Mouse (Mus musculus) limb, embryonic 14.5 days (tissue): Measurements from ENCODE around the gene Asah2. TPM values are rescaled to one million over a fixed set of nuclear protein-coding genes. Genes with fewer than 3 reads are reported as not detected.
"Not testable (repeated sequence)": the region's sequence is repeated elsewhere in the genome, so short reads cannot be mapped to it uniquely, and the experiment has no call there.

Experiments used
- ATAC-seq: fragments of 200-750 bp; cut with Nextera tagmentation; 2 replicates; pipeline ENCODE4 v1.8.0; 2017; ENCODE audit warnings: low read depth, moderate number of reproducible peaks, moderate TSS enrichment; ENCODE audit not compliant: low FRiP score
- DNase-seq: peaks from one replicate; pipeline ENCODE4 v3.0.0-alpha.2; 2015; ENCODE audit warnings: low spot score
- H3K27ac ChIP-seq: fragments of 300-500 bp; sonication (generic); replicated peaks from 2 replicates; pipeline ENCODE4 v1.5.1; 2014; ENCODE audit warnings: low read depth, mild to moderate bottlenecking, low read length, moderate library complexity, mixed read lengths
- H3K27me3 ChIP-seq: fragments of 300-500 bp; sonication (generic); 2 replicates; pipeline ENCODE4 v1.6.1; 2014; ENCODE audit warnings: low read length, mixed read lengths; ENCODE audit not compliant: control insufficient read depth, insufficient read depth
- H3K36me3 ChIP-seq: fragments of 300-500 bp; sonication (generic); 2 replicates; pipeline ENCODE4 v1.6.1; 2014; ENCODE audit warnings: mild to moderate bottlenecking, low read length, moderate library complexity, mixed read lengths; ENCODE audit not compliant: control insufficient read depth, insufficient read depth
- H3K4me1 ChIP-seq: fragments of 300-500 bp; sonication (generic); 2 replicates; pipeline ENCODE4 v1.6.1; 2014; ENCODE audit warnings: antibody characterized with exemption, low read length, mixed read lengths; ENCODE audit not compliant: control insufficient read depth, insufficient read depth
- H3K4me2 ChIP-seq: fragments of 300-500 bp; sonication (generic); replicated peaks from 2 replicates; pipeline ENCODE4 v1.6.1; 2014; ENCODE audit warnings: low read depth, mild to moderate bottlenecking, low read length, moderate library complexity; ENCODE audit not compliant: severe bottlenecking
- H3K4me3 ChIP-seq: fragments of 300-500 bp; sonication (generic); replicated peaks from 2 replicates; pipeline ENCODE4 v1.5.1; 2014; ENCODE audit warnings: low read length
- H3K9ac ChIP-seq: fragments of 300-500 bp; sonication (generic); 2 replicates; pipeline ENCODE4 v1.6.1; 2014; ENCODE audit warnings: mild to moderate bottlenecking, low read depth, low read length, moderate library complexity; ENCODE audit not compliant: severe bottlenecking
- H3K9me3 ChIP-seq: fragments of 300-500 bp; sonication (generic); 2 replicates; pipeline ENCODE4 v1.6.1; 2016; ENCODE audit warnings: low read length; ENCODE audit not compliant: control insufficient read depth
- POLR2A ChIP-seq: fragments of 200-500 bp; IDR thresholded peaks from 2 replicates; pipeline ENCODE4 v1.8.0; 2012; ENCODE audit warnings: inconsistent platforms, mild to moderate bottlenecking, moderate library complexity, borderline replicate concordance; ENCODE audit not compliant: insufficient read depth, insufficient read length; ENCODE audit errors: extremely low read depth
- WGBS: fragments of 180-500 bp; shearing (Covaris S2); extraction: QIAGEN DNeasy Blood & Tissue Kit; methylation state at CpG from one replicate; pipeline ENCODE4 v1.1.7; 2014; 5-methylcytosine and 5-hydroxymethylcytosine counted together
- polyA plus RNA-seq, 2 experiments: library from polyadenylated mRNA; depleted of rRNA in 1 of 2; stranded (reverse) in 1 of 2; unstranded in 1 of 2; fragments of >200 nt; fragmentation: Nextera tagmentation in 1 of 2; extraction: Ambion mirVana in 1 of 2; gene quantifications; 2 replicates each; pipeline versions ENCODE4 v1.2.1 to v1.2.3; 2012 to 2014

The Asah2 gene
- polyA plus RNA-seq, 2 experiments, result 2.2 to 6.4 TPM

DNA sequence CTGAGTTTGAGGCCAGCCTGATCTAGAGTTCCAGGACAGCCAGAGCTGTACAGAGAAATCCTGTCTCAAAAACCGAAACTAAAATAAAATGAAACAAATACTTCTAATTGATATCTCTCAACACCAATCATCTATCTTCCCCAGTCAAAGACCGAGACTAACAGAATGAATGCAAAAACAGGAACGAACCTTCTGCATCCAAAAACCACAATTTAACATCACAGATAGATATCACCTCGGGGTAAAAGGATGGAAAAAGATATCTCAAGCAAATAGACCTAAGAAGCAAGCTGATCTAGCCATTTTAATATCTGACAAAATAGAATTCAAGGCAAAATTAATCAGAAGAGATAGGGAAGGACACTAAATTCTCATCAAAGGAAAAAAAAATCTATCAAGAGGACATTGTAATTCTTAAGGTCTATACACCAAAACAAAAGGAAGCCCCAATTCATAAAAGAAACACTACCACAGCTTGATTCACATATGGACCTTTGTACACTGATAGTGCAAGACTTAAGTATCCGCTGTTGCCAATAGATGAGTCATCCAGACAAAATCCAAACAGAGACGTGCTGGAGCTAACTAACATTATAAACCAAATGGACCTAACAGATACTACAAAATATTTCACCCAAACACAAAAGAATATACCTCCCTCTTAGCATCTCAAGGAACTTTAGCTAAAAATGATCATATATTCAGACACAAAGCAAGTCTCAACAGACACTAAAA, 20.1 kb downstream of the Asah2 start:
- H3K4me2 ChIP-seq, result no peak overlapping the region
- no peak overlapping the region for H3K4me3 ChIP-seq
- no peak for TF ChIP-seq POLR2A
- no peak for ATAC-seq
- WGBS, result 87% methylated on average over 6 of the region's 6 CpGs
- no peaks in the 10 kb centered on the region for H3K4me1 ChIP-seq
- no peak overlapping the region for H3K27ac ChIP-seq
- H3K27me3 ChIP-seq, result no peaks in the 10 kb centered on the region
- H3K9ac ChIP-seq, result no peak overlapping the region
- no peak for DNase-seq
- no peaks in the 10 kb centered on the region for H3K9me3 ChIP-seq
- H3K36me3 ChIP-seq, result no peaks in the 10 kb centered on the region

DNA sequence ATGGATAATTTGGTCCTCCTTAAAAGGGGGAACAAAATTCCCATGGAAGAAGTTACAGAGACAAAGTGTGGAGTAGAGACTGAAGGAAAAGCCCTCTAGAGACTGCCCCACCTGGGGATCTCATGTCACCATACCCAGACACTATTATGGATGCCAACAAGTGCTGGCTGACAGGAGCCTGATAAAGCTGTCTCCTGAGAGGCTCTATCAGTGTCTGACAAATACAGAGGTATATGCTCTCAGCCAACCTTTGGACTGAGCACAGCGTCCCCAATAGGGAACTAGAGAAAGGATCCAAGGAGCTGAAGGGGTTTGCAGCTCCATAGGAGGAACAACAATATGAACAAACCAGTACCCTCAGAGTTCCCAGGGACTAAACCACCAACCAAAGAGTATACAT, 23.2 kb downstream of the Asah2 start:
- WGBS, result 100% methylated on average over 1 of the region's 1 CpGs
- not testable (repeated sequence) for H3K9ac ChIP-seq

DNA sequence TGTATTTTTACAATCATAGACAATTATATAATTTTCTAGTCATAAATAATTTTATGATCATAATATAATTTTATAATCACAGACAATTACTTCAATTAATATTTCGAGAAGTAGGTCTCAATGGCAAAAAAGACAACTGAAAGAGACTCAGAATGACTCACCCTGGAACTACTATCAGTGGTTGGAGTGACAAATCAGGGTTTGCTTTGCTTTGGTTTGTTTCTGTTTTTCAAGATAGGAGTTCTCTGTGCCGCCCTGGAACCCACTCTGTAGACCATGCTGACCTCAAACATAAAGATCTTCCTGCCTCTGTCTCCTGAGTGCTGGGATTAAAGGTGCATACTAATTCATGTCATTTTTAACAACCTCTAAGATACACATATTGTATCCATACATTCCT, 37.7 kb downstream of the Asah2 start:
- Histone ChIP-seq H3K9me3 (no peaks in the 10 kb centered on the region), H3K27me3 (no peaks in the 10 kb centered on the region), H3K9ac (no peak overlapping the region), H3K4me3 (no peak overlapping the region), H3K27ac (no peak overlapping the region), H3K4me1 (no peaks in the 10 kb centered on the region), H3K36me3 (no peaks in the 10 kb centered on the region), H3K4me2 (no peak overlapping the region)
- no peak for DNase-seq
- TF ChIP-seq POLR2A, result no peak
- 79% methylated on average over 2 of the region's 2 CpGs for WGBS
- no peak for ATAC-seq

More for the DNA sequence above, 23.2 kb downstream of the Asah2 start:
- not testable (repeated sequence) for H3K27ac ChIP-seq, H3K27me3 ChIP-seq, H3K36me3 ChIP-seq, DNase-seq, H3K9me3 ChIP-seq, ATAC-seq, H3K4me3 ChIP-seq, H3K4me2 ChIP-seq, H3K4me1 ChIP-seq

DNA sequence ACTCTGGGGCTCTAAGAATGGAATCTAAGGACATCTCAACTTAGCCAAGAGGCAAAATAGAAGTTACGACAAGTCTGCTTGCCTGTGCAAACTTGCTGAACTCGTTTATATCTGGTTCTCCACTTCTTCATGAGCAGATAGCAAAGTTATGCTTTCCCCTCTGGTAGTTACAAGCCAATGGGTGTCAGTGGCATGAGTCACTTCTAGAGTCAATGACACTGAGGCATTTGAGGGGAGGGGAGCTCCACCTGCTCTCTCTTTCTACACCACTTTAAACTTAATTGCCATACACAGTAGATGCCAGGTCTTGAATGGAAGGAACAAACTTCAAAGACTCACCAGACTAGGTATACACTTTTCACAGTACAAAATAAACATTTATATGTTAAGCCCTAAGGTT, 38.4 kb downstream of the Asah2 start:
- no peak for TF ChIP-seq POLR2A
- H3K9ac ChIP-seq, result no peak overlapping the region
- no peak overlapping the region for H3K27ac ChIP-seq
- no peak overlapping the region for H3K4me2 ChIP-seq
- ATAC-seq (no peak), DNase-seq (peak; percentile 25)
- H3K27me3 ChIP-seq, result no peaks in the 10 kb centered on the region
- H3K4me1 ChIP-seq, result no peaks in the 10 kb centered on the region
- H3K4me3 ChIP-seq, result no peak overlapping the region
- H3K9me3 ChIP-seq, result no peaks in the 10 kb centered on the region
- H3K36me3 ChIP-seq, result no peaks in the 10 kb centered on the region
- 79% methylated on average over 2 of the region's 2 CpGs for WGBS

DNA sequence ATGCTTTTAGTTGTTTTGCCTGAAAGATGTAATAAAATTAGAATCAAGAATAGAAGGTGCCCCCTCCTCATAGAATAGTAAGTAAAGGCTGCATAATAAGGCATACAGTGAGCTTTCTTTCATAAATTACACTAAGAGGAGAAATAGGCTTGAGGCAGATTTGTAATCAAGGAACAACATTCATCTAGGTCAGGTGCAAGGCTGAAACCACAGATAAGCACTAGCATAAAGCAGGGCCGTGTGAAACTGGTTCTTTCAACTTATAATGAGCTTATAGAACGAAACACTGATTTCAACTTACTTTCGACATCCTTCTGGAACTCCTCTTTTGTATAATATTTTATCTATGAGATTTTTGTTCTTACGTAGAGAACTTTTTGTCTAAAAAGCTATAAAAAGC, 40.3 kb downstream of the Asah2 start:
- no peak overlapping the region for H3K27ac ChIP-seq
- no peaks in the 10 kb centered on the region for H3K27me3 ChIP-seq
- H3K9me3 ChIP-seq, result no peaks in the 10 kb centered on the region
- TF ChIP-seq POLR2A, result no peak
- H3K9ac ChIP-seq, result no peak overlapping the region
- no peaks in the 10 kb centered on the region for H3K36me3 ChIP-seq
- 74% methylated on average over 4 of the region's 4 CpGs for WGBS
- ATAC-seq (no peak), DNase-seq (no peak)
- 0 out of 2 replicates have a peak, but pooled peaks cover 3% of the 10 kb centered on the region for H3K4me1 ChIP-seq
- no peak overlapping the region for H3K4me2 ChIP-seq
- no peak overlapping the region for H3K4me3 ChIP-seq
